In the genomic region with DNA sequence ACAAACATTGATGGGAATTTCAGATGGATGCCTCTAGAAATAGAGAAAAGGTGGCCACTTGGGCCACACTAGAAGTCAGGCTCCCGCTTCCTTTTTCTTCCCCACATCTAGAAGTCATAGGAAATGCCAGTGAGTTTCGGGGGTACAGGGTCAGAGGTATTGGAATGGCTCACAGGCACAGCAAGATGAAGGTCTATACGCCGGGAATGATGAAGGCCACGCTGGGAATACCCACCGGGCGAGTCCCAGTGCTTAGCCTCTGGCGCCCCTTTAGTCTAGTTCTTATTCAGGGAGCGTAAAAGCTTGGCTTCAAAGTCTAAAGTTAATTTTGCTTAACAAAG, we compare ENCODE assay signal across 8 mouse cellular contexts. TPM values are rescaled to one million over a fixed set of nuclear protein-coding genes. Genes with fewer than 3 reads are reported as not detected.
DNase-seq lines count a peak whose midpoint lies in the region; ATAC-seq and TF ChIP-seq lines count a peak whose summit lies in the region.

No protein-coding gene starts in this region.

- no peaks in the 10 kb centered on the region for H3K9me3 ChIP-seq in heart, embryonic 11.5 days (replicated peaks; ENCODE audit: control insufficient read depth, low read length)
- no peaks in the 10 kb centered on the region for H3K9me3 ChIP-seq in ES-E14 (ENCODE audit: control insufficient read depth, insufficient read depth, low read depth, low read length)
- H3K9me3 ChIP-seq in hindbrain, embryonic 11.5 days (ENCODE audit: control insufficient read depth, low read length), result no peaks in the 10 kb centered on the region

- DNase-seq in heart, postnatal 4 days, result no peak
- no peak for DNase-seq in ES-E14 (ENCODE audit: low read depth, low spot score)
- no peak for DNase-seq in hindbrain, embryonic 11.5 days (ENCODE audit: low spot score)
- DNase-seq in ovary, postnatal 36 days (ENCODE audit: low spot score), result no peak
- no peak for DNase-seq in urinary bladder, adult 18-20 months (ENCODE audit: low spot score in 2 of 2)
- DNase-seq in spleen, postnatal 14 days (ENCODE audit: low spot score in 2 of 2), result no peak

- no peaks in the 10 kb centered on the region for H3K36me3 ChIP-seq in heart, embryonic 11.5 days (ENCODE audit: control insufficient read depth, insufficient read depth, low read length)
- H3K36me3 ChIP-seq in ES-E14 (ENCODE audit: control insufficient read depth, insufficient read depth, low read length, poor library complexity, severe bottlenecking), result peaks cover under 1% of the 10 kb centered on the region; the same call in 1 of the 2 replicates
- H3K36me3 ChIP-seq in hindbrain, embryonic 11.5 days (ENCODE audit: control insufficient read depth, insufficient read depth, low read length), result no peaks in the 10 kb centered on the region

- H3K4me2 ChIP-seq in heart, embryonic 11.5 days, result peak overlapping the region; percentile 80
- peak overlapping the region; percentile 72 for H3K4me2 ChIP-seq in hindbrain, embryonic 11.5 days (replicated peaks; ENCODE audit: low read depth, low read length)

- H3K4me3 ChIP-seq in heart, embryonic 11.5 days (ENCODE audit: low read depth, low read length), result peak overlapping the region; percentile 69
- peak overlapping the region; percentile 87 to 89 for H3K4me3 ChIP-seq in ES-E14 (ENCODE audit: insufficient read depth in 1 of 2, low read depth in 1 of 2, low read length in 2 of 2, poor library complexity in 1 of 2, severe bottlenecking in 1 of 2)
- H3K4me3 ChIP-seq in hindbrain, embryonic 11.5 days (ENCODE audit: low read depth, low read length), result peak overlapping the region; percentile 60

- under 1% methylated on average over 9 of the region's 9 CpGs for WGBS in heart, embryonic 11.5 days (ENCODE audit: insufficient replicate concordance)
- WGBS in hindbrain, embryonic 11.5 days, result under 1% methylated on average over 9 of the region's 9 CpGs

- in situ Hi-C loops in ES-E14 (cut with MboI; ENCODE audit: low sequenced_read_pairs in 2 of 2, unreplicated experiment in 2 of 2), result no loop called here

- peak overlapping the region; percentile 94 for H3K9ac ChIP-seq in heart, embryonic 11.5 days (ENCODE audit: low read depth, low read length)
- H3K9ac ChIP-seq in ES-E14 (ENCODE audit: insufficient read depth, low read depth, low read length, poor library complexity, severe bottlenecking), result peak overlapping the region; percentile 98
- H3K9ac ChIP-seq in hindbrain, embryonic 11.5 days (ENCODE audit: low read depth, low read length), result peak overlapping the region; percentile 87

- H3K27me3 ChIP-seq in heart, embryonic 11.5 days (ENCODE audit: control insufficient read depth, insufficient read depth, low read length), result no peaks in the 10 kb centered on the region
- H3K27me3 ChIP-seq in hindbrain, embryonic 11.5 days (ENCODE audit: control insufficient read depth, insufficient read depth, low read length), result no peaks in the 10 kb centered on the region

- H3K4me1 ChIP-seq in heart, embryonic 11.5 days (ENCODE audit: control insufficient read depth, insufficient read depth, low read length), result peaks cover 11% of the 10 kb centered on the region
- peaks cover 0 to 6% of the 10 kb centered on the region in 2 experiments; a peak in 1 of 4 replicates for H3K4me1 ChIP-seq in ES-E14 (ENCODE audit: control insufficient read depth in 2 of 2, insufficient read depth in 2 of 2, low read length in 2 of 2, poor library complexity in 1 of 2)
- peaks cover 8% of the 10 kb centered on the region; the same call in 1 of the 2 replicates for H3K4me1 ChIP-seq in hindbrain, embryonic 11.5 days (replicated peaks; ENCODE audit: control insufficient read depth, insufficient read depth, low read length)

- peak overlapping the region; percentile 91 for H3K27ac ChIP-seq in heart, embryonic 11.5 days (ENCODE audit: low read depth, low read length)
- H3K27ac ChIP-seq in ES-E14 (ENCODE audit: insufficient read depth, low read depth, low read length, poor library complexity, severe bottlenecking), result peak overlapping the region; percentile 91
- H3K27ac ChIP-seq in hindbrain, embryonic 11.5 days (ENCODE audit: low read depth, low read length), result peak overlapping the region; percentile 82

- 0 out of 2 replicates have a peak, but pooled peaks have one; percentile 2 for ATAC-seq in heart, embryonic 11.5 days (replicated peaks; ENCODE audit: insufficient number of reproducible peaks, low FRiP score, low TSS enrichment)
- peak; percentile 69 for ATAC-seq in hindbrain, embryonic 11.5 days (ENCODE audit: low FRiP score)
- ATAC-seq in megakaryocyte-erythroid progenitor cell, adult 5-6 weeks (replicated peaks; ENCODE audit: low FRiP score, low TSS enrichment, poor library complexity, severe bottlenecking), result peak; percentile 20; the same call in 1 of the 2 replicates

TF ChIP-seq in ES-E14, 5 proteins besides CTCF, POLR2A, EP300 and RAD21:
- TF ChIP-seq HCFC1 (IDR thresholded peaks at IDR 0.05; ENCODE audit: borderline replicate concordance, insufficient read depth, low read length) (no peak), MAFK (IDR thresholded peaks at IDR 0.05; ENCODE audit: insufficient read depth, low read depth, low read length) (no peak), ZNF384 (IDR thresholded peaks at IDR 0.05; ENCODE audit: low read depth, low read length) (no peak), ZC3H11A (IDR thresholded peaks at IDR 0.05; ENCODE audit: borderline replicate concordance, low read depth, low read length) (no peak), CHD2 (IDR thresholded peaks at IDR 0.05; ENCODE audit: low read depth, low read length) (no peak)

RNA-seq across cellular contexts. Expression of a gene that starts 0.4 kb away (rescaled TPM):
- 25.9 and 27.7 TPM in 2 replicates for polyA plus RNA-seq in heart, embryonic 11.5 days (2014; fragmentation: Nextera tagmentation; extraction: Ambion mirVana)
- 10 to 100 TPM; 17.6 to 18.1 TPM for total RNA-seq in heart, postnatal 4 days (2021)
- 21.9 and 25.4 TPM in 2 replicates for total RNA-seq in ES-E14 (2012; rRNA removed)
- polyA plus RNA-seq in hindbrain, embryonic 11.5 days (2014; fragmentation: Nextera tagmentation; extraction: Ambion mirVana), result 30.5 and 31.2 TPM in 2 replicates
- total RNA-seq in megakaryocyte-erythroid progenitor cell, adult 5-6 weeks (2014; fragmentation: Nextera tagmentation), result 37.0 and 40.7 TPM in 2 replicates
- 14.2 and 18.0 TPM in 2 replicates for total RNA-seq in megakaryocyte-erythroid progenitor cell, adult 5-6 weeks (2017)

RNA-seq across cellular contexts. Expression of a gene that starts 4.2 kb away (rescaled TPM):
- polyA plus RNA-seq in heart, embryonic 11.5 days (2014; fragmentation: Nextera tagmentation; extraction: Ambion mirVana), result 0.86 and 0.89 TPM in 2 replicates
- total RNA-seq in heart, postnatal 4 days (2021), result 1 to 10 TPM; 1.5 to 2.2 TPM
- total RNA-seq in ES-E14 (2012; rRNA removed), result 4.1 and 6.1 TPM in 2 replicates
- polyA plus RNA-seq in hindbrain, embryonic 11.5 days (2014; fragmentation: Nextera tagmentation; extraction: Ambion mirVana), result 0.28 TPM in 1 of 2 replicates, not detected in the other
- total RNA-seq in megakaryocyte-erythroid progenitor cell, adult 5-6 weeks (2014; fragmentation: Nextera tagmentation), result not detected in 2 replicates
- total RNA-seq in megakaryocyte-erythroid progenitor cell, adult 5-6 weeks (2017), result not detected in 2 replicates

RNA-seq across cellular contexts. Expression of a gene that starts 19.5 kb away (rescaled TPM):
- 206 and 224 TPM in 2 replicates for polyA plus RNA-seq in heart, embryonic 11.5 days (2014; fragmentation: Nextera tagmentation; extraction: Ambion mirVana)
- 100 to 1,000 TPM in 1 of 2 experiments, 10 to 100 TPM in 1; 92.1 to 100 TPM for total RNA-seq in heart, postnatal 4 days (2021)
- 218 and 257 TPM in 2 replicates for total RNA-seq in ES-E14 (2012; rRNA removed)
- polyA plus RNA-seq in hindbrain, embryonic 11.5 days (2014; fragmentation: Nextera tagmentation; extraction: Ambion mirVana), result 229 and 245 TPM in 2 replicates
- total RNA-seq in megakaryocyte-erythroid progenitor cell, adult 5-6 weeks (2014; fragmentation: Nextera tagmentation), result 62.8 and 95.5 TPM in 2 replicates
- 86.0 and 87.5 TPM in 2 replicates for total RNA-seq in megakaryocyte-erythroid progenitor cell, adult 5-6 weeks (2017)

RNA-seq across cellular contexts. Expression of a gene that starts 32.4 kb away (rescaled TPM):
- 8.6 and 11.0 TPM in 2 replicates for polyA plus RNA-seq in heart, embryonic 11.5 days (2014; fragmentation: Nextera tagmentation; extraction: Ambion mirVana)
- total RNA-seq in heart, postnatal 4 days (2021), result 10 to 100 TPM in 1 of 2 experiments, 1 to 10 TPM in 1; 10.0 TPM
- total RNA-seq in ES-E14 (2012; rRNA removed), result 10.6 and 22.7 TPM in 2 replicates
- polyA plus RNA-seq in hindbrain, embryonic 11.5 days (2014; fragmentation: Nextera tagmentation; extraction: Ambion mirVana), result 15.4 and 17.3 TPM in 2 replicates
- total RNA-seq in megakaryocyte-erythroid progenitor cell, adult 5-6 weeks (2014; fragmentation: Nextera tagmentation), result 24.3 and 35.7 TPM in 2 replicates
- 8.1 and 9.0 TPM in 2 replicates for total RNA-seq in megakaryocyte-erythroid progenitor cell, adult 5-6 weeks (2017)

RNA-seq across cellular contexts. Expression of a gene that starts 34.3 kb away (rescaled TPM):
- polyA plus RNA-seq in heart, embryonic 11.5 days (2014; fragmentation: Nextera tagmentation; extraction: Ambion mirVana), result 0.49 TPM in 1 of 2 replicates, not detected in the other
- total RNA-seq in heart, postnatal 4 days (2021), result not detected
- 1.4 and 2.1 TPM in 2 replicates for total RNA-seq in ES-E14 (2012; rRNA removed)
- not detected in 2 replicates for polyA plus RNA-seq in hindbrain, embryonic 11.5 days (2014; fragmentation: Nextera tagmentation; extraction: Ambion mirVana)
- total RNA-seq in megakaryocyte-erythroid progenitor cell, adult 5-6 weeks (2014; fragmentation: Nextera tagmentation), result not detected in 2 replicates
- total RNA-seq in megakaryocyte-erythroid progenitor cell, adult 5-6 weeks (2017), result not detected in 2 replicates

Comparison
In these comparisons a context has a peak if more than half of its experiments do, and no peak if none do; other contexts are left out.
1. ATAC-seq: peak in every context shown above with its lines; median percentile 69 in hindbrain, embryonic 11.5 days; 20 in megakaryocyte-erythroid progenitor cell, adult 5-6 weeks; 2 in heart, embryonic 11.5 days.